Mouse (Mus musculus) midbrain, embryonic 10.5 days (tissue): ENCODE data around the gene Spata31d1a. TPM values are rescaled to one million over a fixed set of nuclear protein-coding genes. Genes with fewer than 3 reads are reported as not detected.

Experiments used
- DNase-seq: peaks from one replicate; pipeline ENCODE4 v3.0.0-alpha.2; 2017; ENCODE audit warnings: low spot score
- H3K27ac ChIP-seq: fragments of 300-500 bp; sonication (generic); replicated peaks from 2 replicates; pipeline ENCODE4 v1.5.1; 2016; ENCODE audit warnings: mild to moderate bottlenecking
- H3K27me3 ChIP-seq: fragments of 300-500 bp; sonication (generic); 2 replicates; pipeline ENCODE4 v1.6.1; 2016; ENCODE audit warnings: low read depth, mild to moderate bottlenecking; ENCODE audit not compliant: poor library complexity, severe bottlenecking
- H3K36me3 ChIP-seq: fragments of 300-500 bp; sonication (generic); 2 replicates; pipeline ENCODE4 v1.6.1; 2016; ENCODE audit warnings: mild to moderate bottlenecking, moderate library complexity
- H3K4me1 ChIP-seq: fragments of 300-500 bp; sonication (generic); 2 replicates; pipeline ENCODE4 v1.6.1; 2016
- H3K4me3 ChIP-seq: fragments of 300-500 bp; sonication (generic); 2 replicates; pipeline ENCODE4 v1.5.1; 2016; ENCODE audit warnings: mild to moderate bottlenecking, moderate library complexity
- H3K9me3 ChIP-seq: fragments of 300-500 bp; sonication (generic); replicated peaks from 2 replicates; pipeline ENCODE4 v1.6.1; 2016; ENCODE audit warnings: mild to moderate bottlenecking
- WGBS: fragments of 180-500 bp; shearing (Covaris S2); methylation state at CpG from one replicate; pipeline ENCODE4 v1.1.7; 2016; 5-methylcytosine and 5-hydroxymethylcytosine counted together
- polyA plus RNA-seq: library from polyadenylated mRNA; unstranded; fragments of >200 nt; fragmentation: Nextera tagmentation; extraction: Ambion mirVana; gene quantifications from 2 replicates; pipeline ENCODE4 v1.2.1, GENCODE M21; 2016

The Spata31d1a gene
- polyA plus RNA-seq, 1 experiment from 2014 or later, result 0.02 TPM

DNA sequence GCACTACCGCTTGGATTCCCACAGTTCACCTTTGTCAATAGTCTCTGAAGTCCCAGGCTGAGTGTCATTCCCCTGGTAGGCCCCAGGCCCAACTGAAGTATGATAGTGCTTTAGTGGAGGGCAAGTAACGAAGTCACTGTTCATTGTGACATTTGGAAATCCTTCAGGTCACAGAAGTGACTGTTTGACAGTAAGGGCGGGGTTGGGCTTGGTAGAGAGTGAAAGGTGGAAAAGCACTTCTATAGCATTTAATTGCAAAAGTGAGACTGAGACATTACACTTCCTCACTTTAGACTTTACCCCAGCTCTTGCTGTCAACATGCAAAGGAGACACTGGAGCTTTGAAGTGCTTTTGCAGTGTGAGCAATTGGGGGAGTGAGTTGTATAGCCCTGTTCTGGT, 16.1 kb downstream of the Spata31d1a start, which contains the start of gene 4921517D22Rik:
Gene 4921517D22Rik, minus strand, starts transcription at position 101 of the 400 bp plus-strand sequence.
- 92% methylated on average over 3 of the region's 3 CpGs for whole genome bisulfite sequencing
- no peaks in the 10 kb centered on the region for H3K36me3 ChIP-seq
- peaks cover 66% of the 10 kb centered on the region for H3K27me3 ChIP-seq
- no peak within 1 kb of the TSS for H3K27ac ChIP-seq
- H3K4me1 ChIP-seq, result peaks cover 16% of the 10 kb centered on the region
- H3K9me3 ChIP-seq, result peaks cover 19% of the 10 kb centered on the region
- H3K4me3 ChIP-seq, result no peak within 1 kb of the TSS
- DNase-seq, result no peak

DNA sequence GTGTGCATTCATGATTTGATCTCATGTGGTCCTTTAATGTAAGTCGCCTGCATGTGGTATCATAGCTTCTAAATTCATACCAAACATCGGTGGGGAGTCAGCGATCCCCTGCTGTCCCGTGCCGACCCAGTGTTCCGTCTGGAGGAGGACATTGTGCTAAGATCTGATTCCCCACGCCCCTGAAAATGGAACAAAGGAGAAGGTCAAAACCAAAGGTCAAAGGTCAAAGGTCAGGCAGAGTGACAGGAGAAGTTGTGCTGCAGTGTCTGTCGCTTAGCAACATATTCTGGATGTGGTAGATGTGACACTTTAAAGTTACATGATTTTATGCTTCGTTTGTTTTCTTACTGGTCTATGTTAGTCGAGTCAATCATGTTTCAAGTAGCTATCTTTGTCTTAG, 18.7 kb downstream of the Spata31d1a start:
- Histone ChIP-seq H3K4me3 (no peak overlapping the region), H3K9me3 (peaks cover 19% of the 10 kb centered on the region), H3K27me3 (peaks cover 82% of the 10 kb centered on the region), H3K36me3 (no peaks in the 10 kb centered on the region), H3K27ac (no peak overlapping the region; the same call in 1 of the 2 replicates), H3K4me1 (peaks cover 16% of the 10 kb centered on the region)
- WGBS, result 21% methylated on average over 10 of the region's 10 CpGs
- peak; percentile 81 for DNase-seq

GRCm38 (mm10) chr13:59690576-59690975, 19.6 kb downstream of the Spata31d1a start:
- 81% methylated on average over 7 of the region's 7 CpGs for WGBS
- Histone ChIP-seq H3K27ac (no peak overlapping the region), H3K4me1 (peaks cover 17% of the 10 kb centered on the region), H3K4me3 (no peak overlapping the region), H3K27me3 (peaks cover 81% of the 10 kb centered on the region), H3K36me3 (no peaks in the 10 kb centered on the region), H3K9me3 (peaks cover 19% of the 10 kb centered on the region)
- no peak for DNase-seq

DNA sequence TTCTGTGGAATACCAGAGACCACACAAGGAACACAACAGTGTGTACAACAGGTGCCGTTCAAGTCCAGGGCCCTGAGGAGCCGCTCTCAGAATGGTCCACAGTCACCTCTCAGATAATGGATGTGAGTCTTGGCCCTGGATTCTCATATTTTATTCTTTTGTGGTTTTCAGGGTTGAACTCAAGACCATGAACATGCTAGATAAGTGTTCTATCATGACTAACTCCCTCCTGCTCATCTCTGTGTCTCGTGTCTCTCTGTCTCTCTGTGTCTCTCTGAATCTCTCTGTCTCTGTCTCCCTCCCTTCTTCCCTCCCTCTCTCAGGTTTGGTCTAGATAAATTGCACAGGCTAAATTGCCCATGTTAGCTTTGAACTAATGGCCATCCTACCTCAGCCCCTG, 20.3 kb downstream of the Spata31d1a start:
- no peak overlapping the region for H3K4me3 ChIP-seq
- DNase-seq, result no peak
- no peaks in the 10 kb centered on the region for H3K36me3 ChIP-seq
- H3K9me3 ChIP-seq, result peaks cover 17% of the 10 kb centered on the region
- H3K27ac ChIP-seq, result no peak overlapping the region
- WGBS, result 95% methylated on average over 3 of the region's 3 CpGs
- peaks cover 73% of the 10 kb centered on the region for H3K27me3 ChIP-seq
- peaks cover 24% of the 10 kb centered on the region for H3K4me1 ChIP-seq

DNA sequence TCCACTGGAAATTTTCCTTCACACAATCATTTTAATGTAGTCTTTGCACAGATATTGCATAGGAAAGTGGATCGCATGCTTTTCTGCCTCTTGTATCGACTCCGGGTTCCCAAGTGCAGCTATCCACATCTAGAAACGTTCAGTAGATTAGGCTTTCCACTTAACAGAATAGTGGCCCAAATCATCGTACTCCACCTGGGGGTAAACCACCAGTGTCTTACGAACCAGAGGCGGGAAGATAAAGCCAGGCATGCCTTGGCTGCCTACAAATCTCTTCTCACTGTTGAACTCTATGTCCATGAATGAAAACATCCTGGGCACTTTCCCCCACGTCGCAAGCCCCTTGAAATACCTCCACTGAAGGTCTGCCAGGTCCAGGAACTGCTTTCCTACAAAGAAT, 20.8 kb downstream of the Spata31d1a start:
- Histone ChIP-seq H3K27ac (no peak overlapping the region), H3K9me3 (peaks cover 12% of the 10 kb centered on the region), H3K27me3 (peaks cover 68% of the 10 kb centered on the region), H3K4me1 (peaks cover 24% of the 10 kb centered on the region), H3K36me3 (no peaks in the 10 kb centered on the region), H3K4me3 (no peak overlapping the region)
- WGBS, result 94% methylated on average over 9 of the region's 9 CpGs
- DNase-seq, result no peak

- peaks cover 66% of the 10 kb centered on the region for H3K27me3 ChIP-seq
These were observed 21.8 kb downstream of the Spata31d1a start for GRCm38 (mm10) chr13:59688338-59688770.

GRCm38 (mm10) chr13:59685236-59685635, 24.9 kb downstream of the Spata31d1a start:
- H3K27me3 ChIP-seq, result peaks cover 63% of the 10 kb centered on the region
- H3K9me3 ChIP-seq, result no peaks in the 10 kb centered on the region
- DNase-seq, result no peak
- H3K4me1 ChIP-seq, result 0 out of 2 replicates have a peak, but pooled peaks cover 8% of the 10 kb centered on the region
- no peaks in the 10 kb centered on the region for H3K36me3 ChIP-seq
- 83% methylated on average over 3 of the region's 3 CpGs for WGBS
- H3K4me3 ChIP-seq, result no peak overlapping the region
- no peak overlapping the region for H3K27ac ChIP-seq

More at GRCm38 (mm10) chr13:59688338-59688770, 21.8 kb downstream of the Spata31d1a start:
- Histone ChIP-seq H3K36me3 (no peaks in the 10 kb centered on the region), H3K9me3 (peaks cover 10% of the 10 kb centered on the region), H3K4me3 (no peak overlapping the region), H3K4me1 (peaks cover 24% of the 10 kb centered on the region), H3K27ac (no peak overlapping the region)
- no peak for DNase-seq
- WGBS, result 73% methylated on average over 13 of the region's 13 CpGs

DNA sequence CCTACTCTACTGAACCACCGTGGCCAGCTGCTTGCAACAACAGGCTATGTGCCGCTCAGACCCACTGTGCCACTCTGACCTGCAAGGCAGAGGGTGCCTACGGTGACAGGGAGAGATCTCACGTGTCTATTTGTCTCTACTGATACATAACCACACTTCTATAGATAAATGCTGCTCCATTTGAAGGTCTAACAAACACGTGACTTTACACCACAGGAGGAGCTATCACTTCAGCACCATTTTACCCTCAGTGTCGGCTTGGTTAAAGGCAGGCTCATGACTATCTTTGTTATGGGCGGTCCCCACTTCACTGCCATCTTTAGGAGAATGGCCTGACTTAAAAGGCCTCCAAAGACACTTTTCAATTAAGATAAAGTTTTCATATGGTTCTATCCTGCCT, 27.5 kb downstream of the Spata31d1a start:
- DNase-seq, result no peak
- H3K4me1 ChIP-seq, result 0 out of 2 replicates have a peak, but pooled peaks cover 14% of the 10 kb centered on the region
- 44% methylated on average over 7 of the region's 7 CpGs for WGBS
- no peak overlapping the region for H3K4me3 ChIP-seq
- no peaks in the 10 kb centered on the region for H3K9me3 ChIP-seq
- H3K27me3 ChIP-seq, result peaks cover 37% of the 10 kb centered on the region
- H3K27ac ChIP-seq, result no peak overlapping the region
- H3K36me3 ChIP-seq, result no peaks in the 10 kb centered on the region

DNA sequence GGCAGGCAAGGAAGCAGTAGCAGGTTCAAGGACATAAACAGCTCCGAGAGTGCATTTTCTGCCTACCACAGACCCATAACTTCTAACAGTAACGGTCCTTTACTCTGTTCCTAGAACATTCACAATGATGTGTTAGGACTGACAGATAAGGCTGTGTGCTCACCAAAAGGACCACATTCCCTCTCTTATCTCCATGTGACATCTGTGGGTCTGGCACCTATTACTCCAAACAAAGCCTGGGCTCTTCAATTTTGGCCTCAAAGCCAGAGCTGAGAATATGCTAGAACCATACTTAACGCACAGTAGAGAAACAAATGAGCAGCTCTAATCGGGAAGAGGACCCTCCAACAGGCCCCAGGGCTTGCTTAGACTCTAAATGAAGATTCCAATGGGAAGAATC, 30.2 kb downstream of the Spata31d1a start:
- H3K4me1 ChIP-seq, result 0 out of 2 replicates have a peak, but pooled peaks cover 11% of the 10 kb centered on the region
- WGBS, result 78% methylated on average over 4 of the region's 4 CpGs
- H3K4me3 ChIP-seq, result no peak overlapping the region
- H3K27ac ChIP-seq, result no peak overlapping the region
- H3K27me3 ChIP-seq, result peaks cover 24% of the 10 kb centered on the region
- no peak for DNase-seq
- H3K36me3 ChIP-seq, result no peaks in the 10 kb centered on the region
- no peaks in the 10 kb centered on the region for H3K9me3 ChIP-seq

DNA sequence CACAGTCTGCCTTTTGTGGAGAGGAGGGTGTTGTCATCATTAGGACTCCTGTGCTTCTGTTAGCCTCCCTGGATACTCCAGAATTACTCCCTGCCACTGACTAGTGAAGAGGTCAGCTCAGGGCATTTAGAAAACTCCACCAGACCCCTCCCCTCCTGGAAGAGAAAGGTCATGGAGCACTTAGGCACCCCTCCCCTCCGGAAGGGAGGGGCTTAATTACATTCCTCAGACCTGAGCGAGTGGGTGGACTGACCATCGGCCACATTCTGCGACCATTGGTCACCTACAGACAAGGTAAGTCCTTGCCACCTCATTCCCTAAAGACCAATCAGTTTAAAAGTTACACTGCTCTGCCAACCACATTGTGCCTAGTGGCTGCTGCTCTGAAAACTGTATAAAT, 30.8 kb downstream of the Spata31d1a start:
- Histone ChIP-seq H3K9me3 (no peaks in the 10 kb centered on the region), H3K27ac (no peak overlapping the region), H3K4me1 (0 out of 2 replicates have a peak, but pooled peaks cover 10% of the 10 kb centered on the region), H3K4me3 (no peak overlapping the region), H3K36me3 (no peaks in the 10 kb centered on the region), H3K27me3 (peaks cover 24% of the 10 kb centered on the region)
- no peak for DNase-seq
- WGBS, result 59% methylated on average over 4 of the region's 4 CpGs

DNA sequence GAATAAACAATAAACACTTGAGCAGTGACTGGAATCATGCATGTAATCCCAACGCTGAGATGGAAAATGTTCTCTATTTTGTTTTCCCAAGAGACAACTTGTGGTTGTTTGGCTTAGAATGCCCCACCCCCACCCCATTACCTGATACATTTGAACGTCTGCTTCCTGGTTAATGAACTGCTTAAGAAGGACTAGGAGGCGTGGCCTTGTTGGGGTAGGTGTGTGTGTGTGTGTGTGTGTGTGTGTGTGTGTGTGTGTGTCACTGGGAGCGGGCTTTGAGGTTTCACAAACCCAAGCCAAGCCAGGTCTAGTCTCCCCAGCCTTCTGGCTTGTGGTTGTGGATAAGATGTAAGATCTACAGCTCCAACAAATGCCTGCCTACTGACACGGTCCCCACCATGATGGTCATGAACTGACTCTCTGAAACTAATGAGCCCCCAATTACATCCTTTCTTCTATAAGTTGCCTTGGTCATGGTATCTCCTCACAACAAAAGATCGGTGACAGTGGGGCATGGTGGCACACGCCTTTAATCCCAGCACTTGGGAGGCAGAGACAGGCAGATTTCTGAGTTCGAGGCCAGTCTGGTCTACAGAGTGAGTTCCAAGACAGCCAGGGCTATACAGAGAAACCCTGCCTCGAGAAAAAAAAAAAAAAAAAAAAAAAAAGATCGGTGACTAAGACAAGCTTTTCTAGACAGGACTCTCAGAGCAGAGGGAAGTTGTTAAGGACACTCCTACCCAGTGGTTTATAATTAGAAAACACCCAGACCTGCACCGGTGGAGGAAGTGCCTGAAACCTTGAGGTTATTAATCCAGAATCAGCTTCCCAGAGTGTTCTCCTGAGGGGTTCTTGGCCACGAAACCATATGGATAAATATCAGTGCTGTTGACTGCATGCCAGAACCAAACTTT, 33.6 kb downstream of the Spata31d1a start:
- 87% methylated on average over 12 of the region's 12 CpGs for WGBS
- no peak for DNase-seq
- peaks cover 6% of the 10 kb centered on the region for H3K36me3 ChIP-seq
- peaks cover 32% of the 10 kb centered on the region for H3K4me1 ChIP-seq
- H3K27me3 ChIP-seq, result peaks cover 7% of the 10 kb centered on the region; the same call in 1 of the 2 replicates
- peak overlapping the region; percentile 82; the same call in 1 of the 2 replicates for H3K4me3 ChIP-seq
- H3K9me3 ChIP-seq, result no peaks in the 10 kb centered on the region
- peak overlapping the region; percentile 97; the same call in 1 of the 2 replicates for H3K27ac ChIP-seq

DNA sequence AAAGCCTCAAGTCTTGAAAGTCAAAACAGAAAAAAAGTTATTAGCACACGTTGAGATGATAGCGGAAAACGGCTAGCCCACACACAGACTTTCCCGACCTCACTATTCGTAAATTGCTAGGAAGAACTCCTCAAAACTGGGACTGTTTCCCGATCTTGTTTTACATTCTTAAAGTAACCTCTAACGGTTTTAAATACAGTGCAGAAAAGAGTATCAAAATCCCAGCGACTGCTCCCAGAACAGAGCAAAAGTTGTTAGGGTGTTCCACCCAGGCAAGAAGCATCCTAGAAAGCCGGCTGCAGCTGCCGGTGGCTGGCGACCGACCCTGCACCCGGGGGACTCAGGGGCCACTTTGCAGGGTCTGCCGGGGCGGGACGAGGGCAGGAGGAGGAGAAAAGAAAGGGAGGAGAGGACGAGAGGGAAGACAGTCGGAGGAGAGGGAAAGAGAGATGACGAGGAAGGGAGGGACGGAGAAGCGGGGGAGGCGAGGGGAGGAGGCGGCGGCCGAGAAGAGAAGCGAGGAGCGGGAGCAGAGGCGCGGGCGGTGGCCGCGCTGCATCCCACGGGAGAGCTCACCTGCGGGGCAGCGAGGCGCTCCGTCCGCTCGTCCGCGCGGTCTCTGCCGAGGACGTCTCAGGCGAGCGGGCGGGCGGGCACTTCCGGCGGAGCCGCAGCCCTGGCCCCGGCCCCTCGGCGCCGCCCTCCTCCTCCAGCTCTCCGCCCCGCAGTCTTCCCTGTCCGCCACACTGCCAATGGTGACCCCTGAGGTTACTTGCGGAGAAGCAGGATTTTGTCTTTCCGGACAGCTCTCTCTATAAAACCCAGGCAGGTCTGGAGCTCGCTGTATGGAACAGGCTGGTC, 34.7 kb downstream of the Spata31d1a start, which contains the start of gene Golm1:
Gene Golm1, minus strand, starts transcription at position 661 of the 861 bp plus-strand sequence.
- Histone ChIP-seq H3K4me1 (peaks cover 42% of the 10 kb centered on the region), H3K4me3 (peak within 1 kb of the TSS; percentile 82), H3K27me3 (no peaks in the 10 kb centered on the region), H3K36me3 (peaks cover 18% of the 10 kb centered on the region), H3K27ac (peak within 1 kb of the TSS; percentile 97), H3K9me3 (no peaks in the 10 kb centered on the region)
- peak; percentile 85 for DNase-seq
- under 1% methylated on average over 61 of the region's 61 CpGs for WGBS
